Mouse (Mus musculus) testis, adult 2 months (tissue): Measurements from ENCODE around the gene Pyurf. TPM values are rescaled to one million over a fixed set of nuclear protein-coding genes. Genes with fewer than 3 reads are reported as not detected.

Experiments used
- H3K27ac ChIP-seq: fragments of 200-500 bp; 2 replicates; pipeline ENCODE4 v1.5.1; 2012; ENCODE audit warnings: low read depth, low read length; ENCODE audit not compliant: control insufficient read depth, insufficient read depth
- H3K27me3 ChIP-seq: fragments of 200-500 bp; 2 replicates; pipeline ENCODE4 v1.6.1; 2012; ENCODE audit warnings: mild to moderate bottlenecking, low read length, moderate library complexity; ENCODE audit not compliant: control insufficient read depth, insufficient read depth
- H3K36me3 ChIP-seq: fragments of 200-500 bp; 2 replicates; pipeline ENCODE4 v1.6.1; 2012; ENCODE audit warnings: mild to moderate bottlenecking, low read length; ENCODE audit not compliant: control insufficient read depth, insufficient read depth
- H3K4me1 ChIP-seq: fragments of 200-500 bp; 2 replicates; pipeline ENCODE4 v1.6.1; 2012; ENCODE audit warnings: low read length; ENCODE audit not compliant: control insufficient read depth, insufficient read depth
- H3K4me3 ChIP-seq: fragments of 200-500 bp; 2 replicates; pipeline ENCODE4 v1.5.1; 2012; ENCODE audit warnings: low read depth, mild to moderate bottlenecking, low read length, moderate library complexity, mixed read lengths; ENCODE audit not compliant: control insufficient read depth
- CTCF ChIP-seq: fragments of 200-500 bp; IDR thresholded peaks from 2 replicates; pipeline ENCODE4 v1.5.1; 2012; ENCODE audit warnings: low read depth, mild to moderate bottlenecking, inconsistent platforms, low read length, moderate library complexity; ENCODE audit not compliant: control insufficient read depth, insufficient read depth, insufficient replicate concordance
- POLR2A ChIP-seq: fragments of 200-500 bp; IDR thresholded peaks from 2 replicates; pipeline ENCODE4 v1.6.1; 2012; ENCODE audit warnings: low read depth, mild to moderate bottlenecking, inconsistent platforms, low read length, moderate library complexity; ENCODE audit not compliant: control insufficient read depth
- polyA plus RNA-seq: library from polyadenylated mRNA; depleted of rRNA; stranded (reverse); fragments of >200 nt; gene quantifications from 2 replicates; pipeline ENCODE4 v1.2.3, GENCODE M21; 2012; rRNA removed

Gene Pyurf
- 1.2 and 1.6 TPM in 2 replicates for polyA plus RNA-seq

DNA sequence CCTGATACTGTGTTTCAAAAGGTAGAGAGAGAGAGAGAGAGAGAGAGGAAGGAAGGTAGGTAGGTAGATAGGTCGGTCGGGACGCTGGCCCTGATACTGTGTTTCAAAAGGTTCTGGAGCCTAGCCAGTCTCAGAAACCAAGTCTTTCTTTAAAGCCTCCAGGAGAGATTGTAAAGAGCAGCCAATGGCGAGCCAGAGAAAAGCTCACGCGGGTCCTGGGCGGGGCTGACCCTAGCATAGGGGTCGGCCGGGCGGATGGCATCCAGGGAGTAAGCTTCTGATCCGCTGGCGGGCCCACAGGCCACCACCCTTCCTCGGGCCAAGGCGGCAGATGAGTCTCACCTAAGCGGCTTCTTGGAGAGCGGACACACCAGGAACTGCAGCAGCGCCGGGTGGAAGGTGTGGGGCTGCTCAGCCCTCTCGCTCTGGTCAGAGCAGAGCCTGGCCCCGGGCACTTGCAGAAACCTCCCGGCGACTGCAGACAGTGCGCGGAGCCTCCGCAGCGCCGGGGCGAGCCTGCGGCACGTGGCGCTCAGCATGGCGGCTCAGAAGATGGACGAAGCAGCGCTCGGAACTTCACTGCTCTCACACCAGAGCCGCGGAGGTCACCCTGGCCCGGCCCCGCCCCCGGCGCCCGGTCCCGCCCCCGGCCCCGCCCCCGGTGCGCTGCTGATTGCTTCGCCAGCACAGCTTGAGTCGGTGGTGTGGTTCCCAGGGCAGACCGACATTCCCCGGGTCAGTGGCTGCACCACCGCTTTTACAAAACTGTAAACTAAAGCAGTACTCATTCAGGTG, at the start of gene Pyurf:
Gene Pyurf, minus strand, starts transcription at position 612 of the 795 bp plus-strand sequence.
- no peaks in the 10 kb centered on the region for H3K36me3 ChIP-seq
- TF ChIP-seq CTCF (peak; percentile 16; the same call in 1 of the 2 replicates), POLR2A (peak; percentile 55)
- peak within 1 kb of the TSS; percentile 93 for H3K4me3 ChIP-seq
- peak within 1 kb of the TSS; percentile 87 for H3K27ac ChIP-seq
- H3K27me3 ChIP-seq: no peaks in the 10 kb centered on the region
- H3K4me1 ChIP-seq: peaks cover 7% of the 10 kb centered on the region; the same call in 1 of the 2 replicates

DNA sequence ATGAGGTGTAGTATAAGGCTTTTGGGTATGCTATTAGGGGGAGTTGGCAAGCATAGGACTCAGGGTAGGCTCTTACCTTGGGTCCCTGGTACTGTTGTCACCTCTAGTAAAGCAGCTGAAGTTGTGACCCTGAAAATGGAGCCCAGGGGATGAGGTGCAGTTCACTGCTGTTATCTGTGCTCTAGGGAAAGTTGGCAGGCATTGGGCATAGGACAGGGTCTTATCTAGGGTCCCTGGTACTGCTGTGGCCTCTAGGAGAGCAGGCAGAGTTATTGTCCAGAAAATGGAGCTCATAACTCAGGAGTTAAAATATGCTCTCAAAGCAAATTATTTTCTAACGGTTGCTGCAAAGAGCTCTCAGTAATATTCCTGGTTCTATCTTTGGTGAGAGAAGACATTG, 29.5 kb upstream of the Pyurf start:
- TF ChIP-seq POLR2A: no peak
- no peak for TF ChIP-seq CTCF
- H3K27me3 ChIP-seq: no peaks in the 10 kb centered on the region
- no peaks in the 10 kb centered on the region; the same call in none of the 2 replicates for H3K36me3 ChIP-seq
- no peaks in the 10 kb centered on the region for H3K4me1 ChIP-seq
- no peak overlapping the region for H3K27ac ChIP-seq
- no peak overlapping the region for H3K4me3 ChIP-seq

DNA sequence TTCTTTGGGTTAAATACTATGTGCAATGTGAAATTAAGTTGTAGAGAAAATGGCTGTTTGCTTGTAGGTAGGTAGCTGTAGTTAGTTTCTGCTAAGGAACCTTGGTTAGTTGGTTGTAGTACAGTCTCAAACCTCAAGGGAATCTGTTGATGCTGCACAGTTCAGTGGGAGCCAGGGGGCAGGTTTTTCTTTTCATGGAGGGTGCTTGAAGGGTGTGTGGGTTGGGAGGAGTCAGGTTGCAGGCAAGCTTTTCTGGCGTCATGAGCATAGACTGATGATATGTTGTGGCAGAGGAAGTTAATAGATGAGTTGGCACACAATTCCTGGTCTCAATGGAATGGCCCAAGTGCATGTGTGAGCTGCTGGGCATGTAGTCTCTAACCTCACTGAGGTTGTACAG, 19.8 kb upstream of the Pyurf start:
- H3K4me1 ChIP-seq: no peaks in the 10 kb centered on the region
- H3K27me3 ChIP-seq: no peaks in the 10 kb centered on the region
- H3K27ac ChIP-seq: no peak overlapping the region
- no peak overlapping the region for H3K4me3 ChIP-seq
- no peak for TF ChIP-seq CTCF
- TF ChIP-seq POLR2A: no peak
- no peaks in the 10 kb centered on the region for H3K36me3 ChIP-seq

DNA sequence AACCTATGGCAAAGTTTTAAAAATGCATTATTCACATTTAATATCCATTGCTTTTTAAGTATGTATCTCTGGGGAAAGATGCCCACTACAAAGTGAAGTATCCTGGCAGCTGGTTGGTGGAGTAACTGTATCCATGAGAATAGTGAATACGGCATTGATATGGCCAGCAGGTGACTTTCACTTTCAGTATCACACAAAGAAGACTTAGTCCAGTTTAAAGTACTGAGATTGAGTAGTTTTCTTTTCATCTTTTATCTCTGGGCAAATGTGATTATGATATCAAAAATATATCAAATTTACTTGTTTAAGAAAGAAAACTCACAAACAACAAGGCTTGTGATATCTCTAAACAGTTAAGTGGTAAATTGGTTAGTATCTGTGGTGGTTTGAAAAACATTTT, 14.8 kb upstream of the Pyurf start:
- H3K36me3 ChIP-seq: no peaks in the 10 kb centered on the region
- peaks cover 4% of the 10 kb centered on the region for H3K4me1 ChIP-seq
- H3K27ac ChIP-seq: no peak overlapping the region
- H3K27me3 ChIP-seq: no peaks in the 10 kb centered on the region
- no peak for TF ChIP-seq CTCF
- H3K4me3 ChIP-seq: no peak overlapping the region

DNA sequence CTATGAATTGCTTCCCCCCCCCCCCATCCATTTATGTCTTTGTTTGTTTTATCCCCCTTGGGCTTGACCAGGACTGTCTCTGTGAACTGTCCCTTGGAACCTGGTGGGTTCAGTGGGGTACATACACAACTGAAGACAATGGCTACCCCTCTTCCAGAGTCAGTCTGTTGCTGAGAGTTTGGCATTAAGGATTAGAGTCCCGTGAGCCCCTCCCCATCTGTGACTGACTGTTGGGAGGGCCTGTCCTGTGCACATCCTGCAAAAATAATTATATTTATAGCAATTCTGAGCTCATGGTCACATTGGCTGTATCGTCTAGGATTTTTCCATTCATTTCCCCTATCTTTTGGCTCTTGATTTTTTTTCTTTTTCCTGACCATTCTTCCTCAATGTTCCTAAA, 11.8 kb upstream of the Pyurf start:
- Histone ChIP-seq H3K36me3 (no peaks in the 10 kb centered on the region), H3K4me1 (peaks cover 4% of the 10 kb centered on the region), H3K4me3 (peak overlapping the region; percentile 96), H3K27ac (no peak overlapping the region), H3K27me3 (no peaks in the 10 kb centered on the region)
- no peak for TF ChIP-seq CTCF
- no peak for TF ChIP-seq POLR2A

DNA sequence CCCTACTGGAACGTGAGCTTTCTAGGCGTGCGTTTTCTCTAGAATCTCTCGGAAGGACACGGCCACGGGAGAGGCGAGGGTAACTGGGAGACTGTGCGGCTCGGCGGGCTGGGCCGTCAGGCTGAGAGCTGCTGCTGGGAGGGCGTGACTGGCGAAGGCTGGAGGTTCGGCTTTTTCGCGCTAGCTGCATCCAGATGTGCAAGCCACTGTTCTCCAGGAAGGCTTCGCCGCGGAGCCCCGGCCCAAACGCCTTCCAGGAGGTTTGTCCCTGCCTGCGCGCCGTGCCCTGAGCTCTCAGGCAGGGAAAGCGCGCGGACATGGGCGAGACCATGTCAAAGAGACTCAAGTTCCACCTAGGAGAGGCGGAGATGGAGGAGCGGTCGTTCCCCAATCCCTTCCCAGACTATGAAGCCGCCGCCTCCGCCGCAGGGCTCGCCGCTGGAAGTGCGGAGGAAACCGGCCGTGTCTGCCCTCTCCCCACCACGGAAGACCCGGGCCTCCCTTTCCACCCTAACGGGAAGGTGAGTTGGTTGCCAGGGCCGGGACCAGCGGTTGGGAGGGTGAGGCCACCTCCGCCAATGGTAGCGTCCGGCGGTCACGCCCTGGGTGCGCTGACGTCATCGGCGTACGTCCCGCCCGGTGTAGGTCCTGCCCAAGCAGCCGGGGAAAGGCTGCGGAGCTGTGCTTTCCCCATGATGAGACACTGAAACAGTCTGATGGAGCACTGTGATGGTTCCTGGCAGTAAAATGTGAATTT, 11.0 kb upstream of the Pyurf start:
- H3K27me3 ChIP-seq: no peaks in the 10 kb centered on the region
- H3K4me3 ChIP-seq: peak overlapping the region; percentile 96
- H3K36me3 ChIP-seq: no peaks in the 10 kb centered on the region
- H3K4me1 ChIP-seq: peaks cover 4% of the 10 kb centered on the region
- peak overlapping the region; percentile 100 for H3K27ac ChIP-seq
- TF ChIP-seq CTCF (no peak), POLR2A (peak; percentile 74)

DNA sequence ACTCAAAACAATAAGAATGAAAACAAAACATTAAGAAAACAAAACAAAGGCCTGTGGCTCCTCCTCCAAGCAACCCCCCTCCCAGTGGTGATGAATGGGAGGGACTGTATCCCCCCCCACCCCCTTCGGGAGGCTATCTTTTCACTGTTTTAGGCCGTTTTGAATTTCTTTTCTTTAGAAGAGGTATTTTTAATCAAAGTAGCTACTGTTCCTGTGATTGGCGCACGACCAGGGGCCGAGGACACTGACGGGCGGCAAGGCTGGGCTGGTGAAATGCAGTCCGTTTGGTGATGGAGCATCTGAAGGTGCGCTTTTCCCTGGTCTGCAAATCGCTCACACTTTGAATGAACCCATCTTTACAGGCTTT, 10.5 kb upstream of the Pyurf start, which contains the start of gene Lancl2:
Gene Lancl2, plus strand, starts transcription at position 165 of the 367 bp plus-strand sequence.
- H3K4me1 ChIP-seq: peaks cover 4% of the 10 kb centered on the region
- TF ChIP-seq CTCF: no peak
- TF ChIP-seq POLR2A: no peak
- no peaks in the 10 kb centered on the region for H3K36me3 ChIP-seq
- peak within 1 kb of the TSS; percentile 100 for H3K27ac ChIP-seq
- no peaks in the 10 kb centered on the region for H3K27me3 ChIP-seq
- peak within 1 kb of the TSS; percentile 96 for H3K4me3 ChIP-seq

DNA sequence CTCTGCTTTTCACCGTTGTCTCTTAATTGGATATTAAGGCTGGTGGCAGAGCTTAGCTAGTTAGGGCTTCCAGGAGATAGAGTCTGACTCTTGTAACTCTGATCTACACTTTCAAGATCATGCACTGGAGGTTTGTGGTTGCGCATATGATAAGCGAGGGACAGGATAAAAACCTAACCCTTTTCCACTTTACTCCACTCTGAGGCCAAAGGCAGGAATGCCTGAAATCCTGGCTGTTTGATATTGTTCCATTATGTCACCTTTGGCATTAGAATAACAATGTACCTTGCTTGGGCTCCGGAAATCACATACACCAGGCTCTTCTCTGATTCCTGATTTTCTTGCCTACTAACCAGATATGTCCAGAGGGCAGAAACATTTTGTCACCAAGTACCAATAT, 9.8 kb upstream of the Pyurf start:
- H3K27ac ChIP-seq: no peak overlapping the region
- H3K4me1 ChIP-seq: peaks cover 4% of the 10 kb centered on the region
- no peaks in the 10 kb centered on the region for H3K36me3 ChIP-seq
- H3K4me3 ChIP-seq: no peak overlapping the region
- H3K27me3 ChIP-seq: no peaks in the 10 kb centered on the region
- TF ChIP-seq CTCF (no peak), POLR2A (no peak)
